Comparison of ENCODE assay signal across 20 mouse cellular contexts in genomic region chr19:41006621-41007020, GRCm38 (mm10). TPM values are rescaled to one million over a fixed set of nuclear protein-coding genes. Genes with fewer than 3 reads are reported as not detected.
DNase-seq lines count a peak whose midpoint lies in the region; ATAC-seq and TF ChIP-seq lines count a peak whose summit lies in the region.
"Had no signal": no experiment of that assay in that cellular context is flagged by ENCODE, and none has a peak within 500 bp of the region (broad histone marks: within the 10 kb centered on the region; RNA-seq: fewer than 3 reads in every experiment).

No protein-coding gene starts in this region.

- intact Hi-C loops in heart, adult 2 months (cut with DNase I) = no loop called here
- intact Hi-C loops in heart, postnatal 25 days (cut with DNase I) = no loop called here

- DNase-seq in heart, adult 2 months = no peak
- DNase-seq in heart, adult 9 months (ENCODE audit: low spot score in 2 of 2) = no peak
- DNase-seq in ES-CJ7 (ENCODE audit: low read depth, low spot score) = peak; percentile 49
- peak; percentile 22 for DNase-seq in WW6 (ENCODE audit: low read depth, low spot score)
- DNase-seq in heart, postnatal 25 days (ENCODE audit: low spot score) = no peak
- DNase-seq in retina, embryonic 14.5 days (ENCODE audit: low spot score) = no peak
- DNase-seq: adrenal gland, adult 8-10 months; cerebellum, adult 18-20 months; cerebellum, postnatal 36 days; gastrocnemius, postnatal 10 days; kidney, adult 18-20 months had no signal

- H3K4me3 ChIP-seq in heart, adult 2 months = no peak overlapping the region
- no peak overlapping the region for H3K4me3 ChIP-seq in intestine, postnatal 0 days (ENCODE audit: low read depth, low read length)
- H3K4me3 ChIP-seq: embryonic facial prominence, embryonic 13.5 days; heart, embryonic 10.5 days; hindbrain, embryonic 10.5 days had no signal

- H3K79me2 ChIP-seq in heart, adult 2 months (replicated peaks; ENCODE audit: control insufficient read depth, insufficient read depth, low read length) = no peaks in the 10 kb centered on the region

- no peak for TF ChIP-seq EP300 in heart, adult 2 months (IDR thresholded peaks at IDR 0.05; ENCODE audit: insufficient read depth, low read depth, low read length)

- peaks cover 1% of the 10 kb centered on the region for H3K4me1 ChIP-seq in heart, adult 2 months (ENCODE audit: control insufficient read depth, insufficient read depth, low read length)
- 0 out of 2 replicates have a peak, but pooled peaks cover 5% of the 10 kb centered on the region for H3K4me1 ChIP-seq in intestine, postnatal 0 days (replicated peaks; ENCODE audit: control insufficient read depth, insufficient read depth, low read length)
- H3K4me1 ChIP-seq: heart, embryonic 10.5 days had no signal

- H3K9ac ChIP-seq in heart, adult 2 months (ENCODE audit: low read depth, low read length) = no peak overlapping the region
- H3K9ac ChIP-seq in intestine, postnatal 0 days (ENCODE audit: low read depth, low read length) = no peak overlapping the region
- H3K9ac ChIP-seq: embryonic facial prominence, embryonic 13.5 days; hindbrain, embryonic 14.5 days had no signal

- peak; percentile 41; the same call in 1 of the 2 replicates for ATAC-seq in intestine, postnatal 0 days
- ATAC-seq: forebrain, embryonic 14.5 days had no signal

- H3K4me2 ChIP-seq in intestine, postnatal 0 days (replicated peaks; ENCODE audit: low read depth) = no peak overlapping the region
- H3K4me2 ChIP-seq: embryonic facial prominence, embryonic 13.5 days; hindbrain, embryonic 14.5 days had no signal

- no peaks in the 10 kb centered on the region for H3K9me3 ChIP-seq in intestine, postnatal 0 days (ENCODE audit: control insufficient read depth)
- H3K9me3 ChIP-seq: embryonic facial prominence, embryonic 13.5 days; heart, embryonic 10.5 days had no signal

- H3K36me3 ChIP-seq in heart, adult 2 months (ENCODE audit: control insufficient read depth, insufficient read depth, low read length) = no peaks in the 10 kb centered on the region
- H3K36me3 ChIP-seq in intestine, postnatal 0 days (ENCODE audit: control insufficient read depth, insufficient read depth) = no peaks in the 10 kb centered on the region
- H3K36me3 ChIP-seq: embryonic facial prominence, embryonic 13.5 days; heart, embryonic 10.5 days; hindbrain, embryonic 10.5 days had no signal

- H3K27ac ChIP-seq in heart, adult 2 months = peak overlapping the region; percentile 47
- H3K27ac ChIP-seq in intestine, postnatal 0 days (ENCODE audit: low read depth, low read length) = peak overlapping the region; percentile 55; the same call in 1 of the 2 replicates
- H3K27ac ChIP-seq: embryonic facial prominence, embryonic 13.5 days; heart, embryonic 10.5 days; hindbrain, embryonic 10.5 days; hindbrain, embryonic 14.5 days had no signal

- TF ChIP-seq POLR2A in heart, adult 2 months (IDR thresholded peaks at IDR 0.05; ENCODE audit: insufficient read depth, low read depth, low read length) = no peak

- no peaks in the 10 kb centered on the region; the same call in 1 of the 2 replicates for H3K27me3 ChIP-seq in heart, adult 2 months (ENCODE audit: control insufficient read depth, insufficient read depth, low read length)
- no peaks in the 10 kb centered on the region for H3K27me3 ChIP-seq in intestine, postnatal 0 days (replicated peaks; ENCODE audit: control insufficient read depth, insufficient read depth, low read length)
- H3K27me3 ChIP-seq: CH12.LX; embryonic facial prominence, embryonic 13.5 days had no signal

- no peak for TF ChIP-seq CTCF in heart, adult 2 months (IDR thresholded peaks at IDR 0.05)
- no peak for TF ChIP-seq CTCF in intestine, postnatal 0 days (IDR thresholded peaks at IDR 0.05; ENCODE audit: low read depth)

- WGBS in heart, adult 2 months = 39% methylated on average over 4 of the region's 4 CpGs
- 36% methylated on average over 4 of the region's 4 CpGs for WGBS in intestine, postnatal 0 days

RNA-seq across cellular contexts. Expression of gene Blnk, which starts 12.3 kb away (rescaled TPM):
- 1 to 10 TPM; 1.2 to 1.7 TPM for total RNA-seq in heart, adult 2 months (2021)
- 1.9 and 3.6 TPM in 2 replicates for polyA plus RNA-seq in heart, adult 2 months (2012; rRNA removed)
- 21.2 and 23.8 TPM in 2 replicates for polyA plus RNA-seq in intestine, postnatal 0 days (2015; fragmentation: Nextera tagmentation; extraction: Ambion mirVana)
- total RNA-seq in heart, postnatal 25 days (2021) = 1 to 10 TPM; 1.6 TPM
- total RNA-seq: MEL had no signal

RNA-seq across cellular contexts. Expression of gene Dntt, which starts 22.5 kb away (rescaled TPM):
- total RNA-seq in heart, adult 2 months (2021) = not detected
- polyA plus RNA-seq in heart, adult 2 months (2012; rRNA removed) = 0.12 TPM in 1 of 2 replicates, not detected in the other
- not detected in 2 replicates for polyA plus RNA-seq in intestine, postnatal 0 days (2015; fragmentation: Nextera tagmentation; extraction: Ambion mirVana)
- not detected for total RNA-seq in heart, postnatal 25 days (2021)
- total RNA-seq: adrenal gland, adult 8-10 months; MEL had no signal
- polyA plus RNA-seq: embryonic facial prominence, embryonic 13.5 days; heart, embryonic 14.5 days; hindbrain, embryonic 10.5 days had no signal

Comparison
In these comparisons a context has a peak if more than half of its experiments do, and no peak if none do; other contexts are left out.
1. DNase-seq: peak in ES-CJ7 (single experiment) and WW6 (single experiment); none in heart, adult 2 months (0 of 2), heart, adult 9 months (0 of 2), heart, postnatal 25 days (single experiment) and retina, embryonic 14.5 days (single experiment).